Mouse (Mus musculus) heart, embryonic 15.5 days (tissue): ENCODE results near the gene Parp2. TPM values are rescaled to one million over a fixed set of nuclear protein-coding genes. Genes with fewer than 3 reads are reported as not detected.
"Not testable (repeated sequence)": the region's sequence is repeated elsewhere in the genome, so short reads cannot be mapped to it uniquely, and the experiment has no call there.

ENCODE experiments used
- ATAC-seq: fragments of 200-750 bp; cut with Nextera tagmentation; replicated peaks from 2 replicates; pipeline ENCODE4 v1.8.0; 2017; ENCODE audit warnings: low read depth, moderate TSS enrichment; ENCODE audit not compliant: insufficient number of reproducible peaks, insufficient read depth, low FRiP score
- H3K27ac ChIP-seq: fragments of 300-500 bp; sonication (generic); 2 replicates; pipeline ENCODE4 v1.5.1; 2015; ENCODE audit warnings: mild to moderate bottlenecking, inconsistent platforms
- H3K27me3 ChIP-seq: fragments of 300-500 bp; sonication (generic); 2 replicates; pipeline ENCODE4 v1.6.1; 2015; ENCODE audit warnings: inconsistent platforms
- H3K36me3 ChIP-seq: fragments of 300-500 bp; sonication (generic); 2 replicates; pipeline ENCODE4 v1.6.1; 2015; ENCODE audit warnings: mild to moderate bottlenecking, inconsistent platforms
- H3K4me1 ChIP-seq: fragments of 300-500 bp; sonication (generic); replicated peaks from 2 replicates; pipeline ENCODE4 v1.6.1; 2015; ENCODE audit warnings: inconsistent platforms
- H3K4me2 ChIP-seq: fragments of 300-500 bp; sonication (generic); 2 replicates; pipeline ENCODE4 v1.6.1; 2015; ENCODE audit warnings: inconsistent platforms, mild to moderate bottlenecking, moderate library complexity
- H3K4me3 ChIP-seq: fragments of 300-500 bp; sonication (generic); 2 replicates; pipeline ENCODE4 v1.5.1; 2015; ENCODE audit warnings: mild to moderate bottlenecking, inconsistent platforms
- H3K9ac ChIP-seq: fragments of 300-500 bp; sonication (generic); 2 replicates; pipeline ENCODE4 v1.6.1; 2015; ENCODE audit warnings: mild to moderate bottlenecking, inconsistent platforms
- H3K9me3 ChIP-seq: fragments of 300-500 bp; sonication (generic); replicated peaks from 2 replicates; pipeline ENCODE4 v1.6.1; 2016; ENCODE audit warnings: inconsistent platforms
- WGBS: fragments of 180-500 bp; shearing (Covaris S2); methylation state at CpG from one replicate; pipeline ENCODE4 v1.1.7; 2015; ENCODE audit warnings: mixed read lengths; 5-methylcytosine and 5-hydroxymethylcytosine counted together
- polyA plus RNA-seq: library from polyadenylated mRNA; unstranded; fragments of >200 nt; fragmentation: Nextera tagmentation; extraction: Ambion mirVana; gene quantifications from 2 replicates; pipeline ENCODE4 v1.2.1, GENCODE M21; 2015

Parp2 gene
- polyA plus RNA-seq, 1 experiment from 2014 or later: 36.5 TPM

- H3K4me2 ChIP-seq: no peak overlapping the region
- peaks cover 15% of the 10 kb centered on the region for H3K36me3 ChIP-seq
Measured at GRCm38 (mm10) chr14:50833964-50834363, 26.3 kb downstream of the Parp2 start.

DNA sequence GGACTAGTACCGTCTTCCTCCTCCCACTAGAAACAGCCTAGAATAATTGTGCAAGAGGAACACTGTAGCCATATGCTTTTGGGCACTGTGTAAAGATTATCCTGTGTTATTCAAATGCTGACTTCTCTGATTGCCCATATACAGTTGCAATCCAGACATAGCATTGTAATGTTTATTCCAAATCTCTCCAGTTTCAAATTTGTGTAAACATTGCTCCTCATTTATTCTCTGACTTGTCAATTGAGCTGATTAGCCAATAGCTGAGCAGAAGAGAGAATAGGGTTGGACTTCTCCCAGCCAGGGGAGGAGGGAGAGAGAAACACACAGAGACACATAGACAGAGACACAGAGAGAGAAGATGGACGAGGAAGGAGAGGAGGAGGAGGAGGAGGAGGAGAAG lies 26.8 kb downstream of the Parp2 start:
- Histone ChIP-seq H3K27me3 (no peaks in the 10 kb centered on the region), H3K9ac (no peak overlapping the region), H3K4me1 (no peaks in the 10 kb centered on the region), H3K4me2 (no peak overlapping the region), H3K9me3 (no peaks in the 10 kb centered on the region), H3K36me3 (peaks cover 12% of the 10 kb centered on the region; the same call in 1 of the 2 replicates), H3K27ac (no peak overlapping the region), H3K4me3 (no peak overlapping the region)
- 63% methylated on average over 2 of the region's 2 CpGs for WGBS
- no peak for ATAC-seq

More at GRCm38 (mm10) chr14:50833964-50834363, 26.3 kb downstream of the Parp2 start:
- Histone ChIP-seq H3K27ac (no peak overlapping the region), H3K9ac (no peak overlapping the region), H3K4me1 (no peaks in the 10 kb centered on the region), H3K27me3 (no peaks in the 10 kb centered on the region), H3K9me3 (no peaks in the 10 kb centered on the region), H3K4me3 (no peak overlapping the region)
- 74% methylated on average over 10 of the region's 10 CpGs for WGBS
- ATAC-seq: no peak

GRCm38 (mm10) chr14:50837236-50837635 lies 29.6 kb downstream of the Parp2 start:
- H3K36me3 ChIP-seq: peaks cover 7% of the 10 kb centered on the region
- no peaks in the 10 kb centered on the region for H3K4me1 ChIP-seq
- no peaks in the 10 kb centered on the region for H3K27me3 ChIP-seq
- no peak for ATAC-seq
- H3K4me2 ChIP-seq: no peak overlapping the region
- H3K27ac ChIP-seq: no peak overlapping the region
- H3K4me3 ChIP-seq: no peak overlapping the region
- no peaks in the 10 kb centered on the region for H3K9me3 ChIP-seq
- H3K9ac ChIP-seq: no peak overlapping the region
- WGBS: 52% methylated on average over 6 of the region's 6 CpGs

GRCm38 (mm10) chr14:50855788-50856187 lies 48.1 kb downstream of the Parp2 start:
- H3K4me3 ChIP-seq: no peak overlapping the region
- no peak overlapping the region for H3K27ac ChIP-seq
- no peaks in the 10 kb centered on the region for H3K27me3 ChIP-seq
- no peak overlapping the region for H3K4me2 ChIP-seq
- no peak for ATAC-seq
- H3K9me3 ChIP-seq: no peaks in the 10 kb centered on the region
- no peak overlapping the region for H3K9ac ChIP-seq
- H3K36me3 ChIP-seq: peaks cover 36% of the 10 kb centered on the region
- WGBS: 85% methylated on average over 5 of the region's 5 CpGs
- H3K4me1 ChIP-seq: no peaks in the 10 kb centered on the region

DNA sequence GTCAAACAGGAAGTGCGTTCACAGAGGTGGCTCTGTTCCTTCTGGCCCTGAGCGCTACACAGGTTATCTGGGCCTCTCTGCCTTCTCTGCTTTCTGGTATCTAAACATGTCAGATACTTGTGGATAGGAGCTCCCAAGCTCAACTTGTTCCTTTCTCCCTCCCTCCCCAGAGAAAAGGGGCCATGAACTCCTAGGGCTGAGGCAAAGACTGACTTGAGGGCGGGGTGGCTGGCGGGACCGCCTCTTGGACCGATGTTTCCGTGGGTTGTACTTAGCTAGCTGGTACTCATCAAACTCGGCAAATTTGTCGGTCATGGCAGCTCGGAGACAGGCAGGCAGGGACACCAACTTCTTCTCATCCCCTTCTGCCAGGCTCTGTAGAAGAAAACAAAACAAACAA lies 55.0 kb downstream of the Parp2 start:
- H3K27me3 ChIP-seq: no peaks in the 10 kb centered on the region
- H3K9me3 ChIP-seq: no peaks in the 10 kb centered on the region
- peaks cover 29% of the 10 kb centered on the region for H3K36me3 ChIP-seq
- H3K4me1 ChIP-seq: no peaks in the 10 kb centered on the region
- H3K4me2 ChIP-seq: no peak overlapping the region
- 86% methylated on average over 10 of the region's 10 CpGs for WGBS
- no peak overlapping the region for H3K9ac ChIP-seq
- no peak overlapping the region for H3K4me3 ChIP-seq
- no peak for ATAC-seq
- no peak overlapping the region for H3K27ac ChIP-seq

GRCm38 (mm10) chr14:50865005-50865404 lies 57.4 kb downstream of the Parp2 start:
- H3K4me3 ChIP-seq, ATAC-seq, H3K27ac ChIP-seq, H3K4me1 ChIP-seq, H3K9me3 ChIP-seq, H3K4me2 ChIP-seq, H3K27me3 ChIP-seq, H3K9ac ChIP-seq: not testable (repeated sequence)
- H3K36me3 ChIP-seq: peaks cover 15% of the 10 kb centered on the region

GRCm38 (mm10) chr14:50866966-50867365 lies 59.3 kb downstream of the Parp2 start:
- peaks cover 4% of the 10 kb centered on the region; the same call in 1 of the 2 replicates for H3K4me1 ChIP-seq
- H3K36me3 ChIP-seq: peaks cover 6% of the 10 kb centered on the region; the same call in 1 of the 2 replicates
- no peaks in the 10 kb centered on the region for H3K9me3 ChIP-seq
- no peak overlapping the region for H3K27ac ChIP-seq
- no peak overlapping the region for H3K4me3 ChIP-seq
- 80% methylated on average over 3 of the region's 3 CpGs for WGBS
- H3K9ac ChIP-seq: no peak overlapping the region
- H3K27me3 ChIP-seq: no peaks in the 10 kb centered on the region
- no peak for ATAC-seq
- no peak overlapping the region for H3K4me2 ChIP-seq

DNA sequence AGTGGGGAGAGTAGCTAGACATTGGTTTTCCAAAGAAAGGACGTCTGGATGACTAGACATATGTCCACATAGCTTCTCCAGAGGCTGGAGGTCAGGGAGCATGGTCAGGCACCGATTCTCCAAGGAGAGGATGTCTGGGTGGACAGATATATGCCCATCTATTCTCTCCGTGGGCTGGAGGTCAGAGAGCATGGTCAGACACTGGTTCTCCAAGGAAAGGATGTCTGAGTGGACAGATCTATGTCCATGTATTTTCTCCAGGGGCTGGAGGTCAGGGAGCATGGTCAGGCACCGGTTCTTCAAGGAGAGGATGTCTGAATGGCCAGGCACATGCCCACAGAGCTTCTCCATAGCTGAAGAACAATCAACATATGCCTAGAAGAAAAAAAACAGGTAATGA lies 60.6 kb downstream of the Parp2 start:
- no peaks in the 10 kb centered on the region for H3K27me3 ChIP-seq
- H3K4me3 ChIP-seq: no peak overlapping the region
- no peak overlapping the region for H3K4me2 ChIP-seq
- H3K9me3 ChIP-seq: no peaks in the 10 kb centered on the region
- 68% methylated on average over 4 of the region's 4 CpGs for WGBS
- peaks cover 3% of the 10 kb centered on the region; the same call in 1 of the 2 replicates for H3K36me3 ChIP-seq
- peaks cover 4% of the 10 kb centered on the region; the same call in 1 of the 2 replicates for H3K4me1 ChIP-seq
- ATAC-seq: no peak
- no peak overlapping the region for H3K27ac ChIP-seq
- H3K9ac ChIP-seq: no peak overlapping the region

GRCm38 (mm10) chr14:50868656-50869055 lies 61.0 kb downstream of the Parp2 start:
- H3K9ac ChIP-seq: no peak overlapping the region
- WGBS: 86% methylated on average over 5 of the region's 5 CpGs

GRCm38 (mm10) chr14:50869889-50870804 lies 62.5 kb downstream of the Parp2 start, which contains the start of gene Tep1:
TSS of gene Tep1 (minus strand) at chr14:50870560.
- Histone ChIP-seq H3K4me2 (peak within 1 kb of the TSS; percentile 66), H3K27ac (peak within 1 kb of the TSS; percentile 84), H3K9me3 (no peaks in the 10 kb centered on the region), H3K9ac (peak within 1 kb of the TSS; percentile 75), H3K4me3 (peak within 1 kb of the TSS; percentile 76), H3K36me3 (peaks cover 3% of the 10 kb centered on the region; the same call in 1 of the 2 replicates), H3K27me3 (no peaks in the 10 kb centered on the region), H3K4me1 (peaks cover 4% of the 10 kb centered on the region; the same call in 1 of the 2 replicates)
- 5% methylated on average over 32 of the region's 32 CpGs for WGBS
- peak; percentile 90 for ATAC-seq

More at GRCm38 (mm10) chr14:50868656-50869055, 61.0 kb downstream of the Parp2 start:
- H3K4me1 ChIP-seq: peaks cover 4% of the 10 kb centered on the region; the same call in 1 of the 2 replicates
- H3K4me3 ChIP-seq: no peak overlapping the region
- no peaks in the 10 kb centered on the region for H3K27me3 ChIP-seq
- H3K27ac ChIP-seq: no peak overlapping the region
- no peak overlapping the region for H3K4me2 ChIP-seq
- peaks cover 3% of the 10 kb centered on the region; the same call in 1 of the 2 replicates for H3K36me3 ChIP-seq
- no peak for ATAC-seq
- H3K9me3 ChIP-seq: no peaks in the 10 kb centered on the region

- H3K4me2 ChIP-seq: peak overlapping the region; percentile 66
- peak; percentile 14 for ATAC-seq
- H3K36me3 ChIP-seq: peaks cover 3% of the 10 kb centered on the region; the same call in 1 of the 2 replicates
- peaks cover 4% of the 10 kb centered on the region; the same call in 1 of the 2 replicates for H3K4me1 ChIP-seq
- H3K27ac ChIP-seq: peak overlapping the region; percentile 84
- peak overlapping the region; percentile 76 for H3K4me3 ChIP-seq
- H3K9ac ChIP-seq: peak overlapping the region; percentile 75
- H3K9me3 ChIP-seq: no peaks in the 10 kb centered on the region
- no peaks in the 10 kb centered on the region for H3K27me3 ChIP-seq
- 20% methylated on average over 5 of the region's 5 CpGs for WGBS
Measured at GRCm38 (mm10) chr14:50870805-50871143, 63.1 kb downstream of the Parp2 start.
